Comparison of ENCODE assay signal across 27 mouse cellular contexts in genomic region chr10:114831313-114831712, GRCm38 (mm10). TPM values are rescaled to one million over a fixed set of nuclear protein-coding genes. Genes with fewer than 3 reads are reported as not detected.
DNase-seq lines count a peak whose midpoint lies in the region; ATAC-seq and TF ChIP-seq lines count a peak whose summit lies in the region.
"Had no signal": no experiment of that assay in that cellular context is flagged by ENCODE, and none has a peak within 500 bp of the region (broad histone marks: within the 10 kb centered on the region; RNA-seq: fewer than 3 reads in every experiment).

No protein-coding gene starts in this region.

- H3K9me3 ChIP-seq in embryonic facial prominence, embryonic 14.5 days (ENCODE audit: control insufficient read depth, low read length) = no peaks in the 10 kb centered on the region
- H3K9me3 ChIP-seq in embryonic facial prominence, embryonic 10.5 days = no peaks in the 10 kb centered on the region
- H3K9me3 ChIP-seq: embryonic facial prominence, embryonic 15.5 days; heart, embryonic 15.5 days; limb, embryonic 12.5 days; liver, embryonic 12.5 days; lung, embryonic 15.5 days; neural tube, embryonic 13.5 days had no signal

- 44% methylated on average over 7 of the region's 7 CpGs for WGBS in embryonic facial prominence, embryonic 14.5 days
- WGBS in embryonic facial prominence, embryonic 10.5 days = 55% methylated on average over 7 of the region's 7 CpGs

- H3K4me3 ChIP-seq in embryonic facial prominence, embryonic 14.5 days (ENCODE audit: low read depth, low read length) = no peak overlapping the region
- H3K4me3 ChIP-seq in embryonic facial prominence, embryonic 10.5 days = no peak overlapping the region
- no peak overlapping the region for H3K4me3 ChIP-seq in layer of hippocampus, adult 2 months
- no peak overlapping the region for H3K4me3 ChIP-seq in cortical plate, adult 2 months (ENCODE audit: insufficient read depth, low read length)
- H3K4me3 ChIP-seq: embryonic facial prominence, embryonic 15.5 days; heart, adult 2 months; heart, embryonic 15.5 days; limb, embryonic 12.5 days; liver, embryonic 12.5 days; lung, embryonic 15.5 days; neural tube, embryonic 13.5 days had no signal

- peak; percentile 13 for DNase-seq in embryonic facial prominence, embryonic 14.5 days (ENCODE audit: low spot score)
- no peak for DNase-seq in embryonic facial prominence, embryonic 10.5 days (ENCODE audit: low spot score)
- DNase-seq in layer of hippocampus, adult 2 months (ENCODE audit: low spot score in 2 of 2) = no peak
- no peak for DNase-seq in layer of hippocampus, postnatal 14 days (ENCODE audit: low spot score in 2 of 2)
- peak; percentile 28 for DNase-seq in NIH3T3 (ENCODE audit: low read depth)
- DNase-seq: adrenal gland, adult 8-10 months; B cell, adult 2 months; cerebellum, adult 11-12 months; gastrocnemius, postnatal 14 days; heart, adult 2 months; heart, postnatal 4 days; kidney, adult 18-20 months; kidney, postnatal 14 days; lung, postnatal 4 days; right cerebral cortex, postnatal 25 days; thymus, adult 18-20 months; thymus, postnatal 4 days had no signal

- no peaks in the 10 kb centered on the region for H3K4me1 ChIP-seq in embryonic facial prominence, embryonic 14.5 days (ENCODE audit: control insufficient read depth, insufficient read depth, low read length)
- no peaks in the 10 kb centered on the region for H3K4me1 ChIP-seq in embryonic facial prominence, embryonic 10.5 days
- H3K4me1 ChIP-seq in cortical plate, adult 2 months (ENCODE audit: control insufficient read depth, insufficient read depth, low read length) = no peaks in the 10 kb centered on the region
- H3K4me1 ChIP-seq: embryonic facial prominence, embryonic 15.5 days; heart, embryonic 15.5 days; limb, embryonic 12.5 days; liver, embryonic 12.5 days; lung, embryonic 15.5 days; neural tube, embryonic 13.5 days had no signal

- H3K9ac ChIP-seq in embryonic facial prominence, embryonic 14.5 days (ENCODE audit: low read depth, low read length) = no peak overlapping the region
- H3K9ac ChIP-seq: embryonic facial prominence, embryonic 15.5 days; heart, embryonic 15.5 days; limb, embryonic 12.5 days; liver, embryonic 12.5 days; lung, embryonic 15.5 days; neural tube, embryonic 13.5 days had no signal

- no peak for ATAC-seq in embryonic facial prominence, embryonic 14.5 days (ENCODE audit: low read depth)
- no peak for ATAC-seq in CD4-positive, CD25-positive, alpha-beta regulatory T cell, adult 4 months
- ATAC-seq: liver, embryonic 12.5 days had no signal

- TF ChIP-seq CTCF in layer of hippocampus, adult 2 months (conservative IDR thresholded peaks at IDR 0.05) = peak; percentile 47
- peak; percentile 33; the same call in 1 of the 2 replicates for TF ChIP-seq CTCF in cortical plate, adult 2 months (IDR thresholded peaks at IDR 0.05; ENCODE audit: extremely low read depth, insufficient read depth, low read length)

- H3K27ac ChIP-seq in embryonic facial prominence, embryonic 14.5 days (replicated peaks; ENCODE audit: low read depth, low read length) = no peak overlapping the region
- H3K27ac ChIP-seq in embryonic facial prominence, embryonic 10.5 days (replicated peaks) = no peak overlapping the region
- no peak overlapping the region for H3K27ac ChIP-seq in layer of hippocampus, adult 2 months
- H3K27ac ChIP-seq in cortical plate, adult 2 months (ENCODE audit: insufficient read depth, low read length) = no peak overlapping the region
- H3K27ac ChIP-seq: embryonic facial prominence, embryonic 15.5 days; heart, adult 2 months; heart, embryonic 15.5 days; limb, embryonic 12.5 days; liver, embryonic 12.5 days; lung, embryonic 15.5 days; neural tube, embryonic 13.5 days had no signal

- H3K36me3 ChIP-seq in embryonic facial prominence, embryonic 14.5 days (ENCODE audit: control insufficient read depth, insufficient read depth, low read length) = no peaks in the 10 kb centered on the region
- no peaks in the 10 kb centered on the region for H3K36me3 ChIP-seq in embryonic facial prominence, embryonic 10.5 days (replicated peaks)
- H3K36me3 ChIP-seq: embryonic facial prominence, embryonic 15.5 days; heart, embryonic 15.5 days; limb, embryonic 12.5 days; liver, embryonic 12.5 days; lung, embryonic 15.5 days; neural tube, embryonic 13.5 days had no signal

- H3K4me2 ChIP-seq in embryonic facial prominence, embryonic 14.5 days (ENCODE audit: low read depth, low read length) = no peak overlapping the region
- H3K4me2 ChIP-seq: embryonic facial prominence, embryonic 15.5 days; heart, embryonic 15.5 days; limb, embryonic 12.5 days; liver, embryonic 12.5 days; lung, embryonic 15.5 days; neural tube, embryonic 13.5 days had no signal

- H3K27me3 ChIP-seq in embryonic facial prominence, embryonic 14.5 days (replicated peaks; ENCODE audit: control insufficient read depth, insufficient read depth, low read length) = no peaks in the 10 kb centered on the region
- no peaks in the 10 kb centered on the region for H3K27me3 ChIP-seq in embryonic facial prominence, embryonic 10.5 days (replicated peaks; ENCODE audit: low read depth, poor library complexity, severe bottlenecking)
- H3K27me3 ChIP-seq: embryonic facial prominence, embryonic 15.5 days; heart, embryonic 15.5 days; limb, embryonic 12.5 days; liver, embryonic 12.5 days; lung, embryonic 15.5 days; neural tube, embryonic 13.5 days had no signal

- no peak for TF ChIP-seq POLR2A in cortical plate, adult 2 months (IDR thresholded peaks at IDR 0.05; ENCODE audit: extremely low read depth, insufficient read depth, low read length)

RNA-seq across cellular contexts. Expression of gene Trhde, which starts 29.2 kb away (rescaled TPM):
- 0.99 and 1.8 TPM in 2 replicates for polyA plus RNA-seq in embryonic facial prominence, embryonic 14.5 days (2014; fragmentation: Nextera tagmentation; extraction: Ambion mirVana)
- 1.0 and 1.5 TPM in 2 replicates for polyA plus RNA-seq in embryonic facial prominence, embryonic 10.5 days (2016; fragmentation: Nextera tagmentation; extraction: Ambion mirVana)
- 10 to 100 TPM; 32.2 to 33.6 TPM for total RNA-seq in layer of hippocampus, adult 2 months (2021)
- 10 to 100 TPM; 40.0 to 45.5 TPM for total RNA-seq in layer of hippocampus, postnatal 14 days (2021)
- polyA plus RNA-seq in cortical plate, adult 2 months (2012; rRNA removed) = 15.3 and 18.2 TPM in 2 replicates
- not detected for polyA plus RNA-seq in CD4-positive, CD25-positive, alpha-beta regulatory T cell, adult 4 months (2017; shearing (Covaris generic))
- total RNA-seq: common myeloid progenitor, adult 5-6 weeks had no signal
- polyA plus RNA-seq: liver, embryonic 12.5 days; spleen, adult 2 months had no signal

Comparison
In these comparisons a context has a peak if more than half of its experiments do, and no peak if none do; other contexts are left out.
1. DNase-seq: peak in embryonic facial prominence, embryonic 14.5 days (single experiment) and NIH3T3 (single experiment); none in embryonic facial prominence, embryonic 10.5 days (single experiment), layer of hippocampus, adult 2 months (0 of 2) and layer of hippocampus, postnatal 14 days (0 of 2).